Mouse (Mus musculus) brain, embryonic 14.5 days (tissue): ENCODE data around the gene Zbtb25. TPM values are rescaled to one million over a fixed set of nuclear protein-coding genes. Genes with fewer than 3 reads are reported as not detected.

ENCODE experiments used
- DNase-seq: peaks from one replicate; pipeline ENCODE4 v3.0.0-alpha.2; 2011; ENCODE audit warnings: low read depth
- CTCF ChIP-seq: fragments of 200-500 bp; IDR thresholded peaks from 2 replicates; pipeline ENCODE4 v1.5.1; 2012; ENCODE audit warnings: inconsistent platforms, mild to moderate bottlenecking, moderate library complexity, borderline replicate concordance; ENCODE audit not compliant: insufficient read depth, insufficient read length; ENCODE audit errors: extremely low read depth
- POLR2A ChIP-seq: fragments of 200-500 bp; IDR thresholded peaks from 2 replicates; pipeline ENCODE4 v1.6.1; 2012; ENCODE audit warnings: mild to moderate bottlenecking, inconsistent platforms, borderline replicate concordance; ENCODE audit not compliant: poor library complexity, insufficient read depth, insufficient read length, severe bottlenecking; ENCODE audit errors: extremely low read depth
- polyA plus RNA-seq: library from polyadenylated mRNA; depleted of rRNA; stranded (reverse); fragments of >200 nt; gene quantifications from 2 replicates; pipeline ENCODE4 v1.2.3, GENCODE M21; 2012

Zbtb25 gene
- polyA plus RNA-seq, 1 experiment = 22.3 TPM

GRCm38 (mm10) chr12:76326437-76327220, 42.8 kb downstream of the Zbtb25 start:
- no peak for DNase-seq
- TF ChIP-seq CTCF (no peak), POLR2A (no peak)

- DNase-seq = peak; percentile 91
- TF ChIP-seq CTCF (no peak), POLR2A (peak; percentile 94)
Observed at GRCm38 (mm10) chr12:76324679-76325431, 44.5 kb downstream of the Zbtb25 start, which contains the start of gene Akap5. TSS of gene Akap5 (plus strand) at chr12:76324891.

- TF ChIP-seq POLR2A (no peak), CTCF (no peak)
- DNase-seq = no peak
Observed at GRCm38 (mm10) chr12:76318282-76319212, 50.9 kb downstream of the Zbtb25 start.

GRCm38 (mm10) chr12:76311951-76312350, 57.5 kb downstream of the Zbtb25 start:
- no peak for TF ChIP-seq POLR2A
- DNase-seq = no peak

- DNase-seq = no peak
- TF ChIP-seq POLR2A = no peak
- TF ChIP-seq CTCF = no peak
Observed at GRCm38 (mm10) chr12:76311227-76311626, 58.2 kb downstream of the Zbtb25 start.

- TF ChIP-seq POLR2A (no peak), CTCF (no peak)
Observed at GRCm38 (mm10) chr12:76310633-76311032, 58.8 kb downstream of the Zbtb25 start.

GRCm38 (mm10) chr12:76310007-76310406, 59.4 kb downstream of the Zbtb25 start:
- TF ChIP-seq CTCF = no peak
- TF ChIP-seq POLR2A = no peak
- DNase-seq = no peak

More at GRCm38 (mm10) chr12:76310633-76311032, 58.8 kb downstream of the Zbtb25 start:
- no peak for DNase-seq

- TF ChIP-seq CTCF (no peak), POLR2A (no peak)
- DNase-seq = no peak
Observed at GRCm38 (mm10) chr12:76308436-76308835, 61.0 kb downstream of the Zbtb25 start.

- TF ChIP-seq POLR2A (no peak), CTCF (no peak)
- peak; percentile 62 for DNase-seq
Observed at GRCm38 (mm10) chr12:76307964-76308363, 61.4 kb downstream of the Zbtb25 start.

- DNase-seq = peak; percentile 24
- TF ChIP-seq POLR2A = no peak
Observed at GRCm38 (mm10) chr12:76306852-76307561, 62.4 kb downstream of the Zbtb25 start.

GRCm38 (mm10) chr12:76305107-76305506, 64.3 kb downstream of the Zbtb25 start:
- no peak for TF ChIP-seq CTCF
- no peak for TF ChIP-seq POLR2A
- DNase-seq = no peak

GRCm38 (mm10) chr12:76304199-76304598, 65.2 kb downstream of the Zbtb25 start:
- peak; percentile 79 for DNase-seq
- no peak for TF ChIP-seq CTCF
- TF ChIP-seq POLR2A = no peak

- DNase-seq = peak; percentile 41
Observed at GRCm38 (mm10) chr12:76303474-76303873, 65.9 kb downstream of the Zbtb25 start.

More at GRCm38 (mm10) chr12:76303474-76303873, 65.9 kb downstream of the Zbtb25 start:
- TF ChIP-seq POLR2A (no peak), CTCF (no peak)
